Mouse (Mus musculus) left cerebral cortex, adult 18-20 months (tissue): Measurements from ENCODE around the gene Gm2115. TPM values are rescaled to one million over a fixed set of nuclear protein-coding genes. Genes with fewer than 3 reads are reported as not detected.

Experiments
- DNase-seq, 2 experiments: peaks; one replicate each; pipeline ENCODE4 v3.0.0; 2021 to 2022; ENCODE audit warnings: low spot score in 2 of 2, mixed read lengths in 1 of 2
- total RNA-seq, 2 experiments: library from RNA; stranded (reverse); gene quantifications; 2 replicates each; pipeline ENCODE4 v1.2.3; 2021

Gene Gm2115
- total RNA-seq, 2 experiments from 2014 or later = 6.4 to 7.0 TPM

DNA sequence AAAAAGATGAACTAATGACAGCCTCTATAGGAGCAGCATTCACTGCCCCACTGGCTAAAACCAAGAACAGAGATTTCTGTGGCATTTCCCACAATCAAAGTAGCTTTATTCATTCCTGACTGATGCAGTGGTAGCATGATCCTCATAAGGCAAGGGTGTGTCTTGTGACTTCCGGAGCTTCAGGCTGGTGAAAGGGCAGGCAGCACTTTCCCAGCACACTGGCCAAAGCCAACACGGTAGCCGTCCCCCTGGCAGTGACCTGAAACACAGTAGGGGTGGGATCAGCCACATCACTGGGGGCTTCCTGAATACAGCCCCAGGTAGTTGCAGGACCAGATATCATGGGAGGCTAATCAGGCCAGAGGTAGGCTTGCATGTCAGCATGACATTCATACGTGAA is 56.3 kb downstream of the Gm2115 start:
- no peak for DNase-seq

DNA sequence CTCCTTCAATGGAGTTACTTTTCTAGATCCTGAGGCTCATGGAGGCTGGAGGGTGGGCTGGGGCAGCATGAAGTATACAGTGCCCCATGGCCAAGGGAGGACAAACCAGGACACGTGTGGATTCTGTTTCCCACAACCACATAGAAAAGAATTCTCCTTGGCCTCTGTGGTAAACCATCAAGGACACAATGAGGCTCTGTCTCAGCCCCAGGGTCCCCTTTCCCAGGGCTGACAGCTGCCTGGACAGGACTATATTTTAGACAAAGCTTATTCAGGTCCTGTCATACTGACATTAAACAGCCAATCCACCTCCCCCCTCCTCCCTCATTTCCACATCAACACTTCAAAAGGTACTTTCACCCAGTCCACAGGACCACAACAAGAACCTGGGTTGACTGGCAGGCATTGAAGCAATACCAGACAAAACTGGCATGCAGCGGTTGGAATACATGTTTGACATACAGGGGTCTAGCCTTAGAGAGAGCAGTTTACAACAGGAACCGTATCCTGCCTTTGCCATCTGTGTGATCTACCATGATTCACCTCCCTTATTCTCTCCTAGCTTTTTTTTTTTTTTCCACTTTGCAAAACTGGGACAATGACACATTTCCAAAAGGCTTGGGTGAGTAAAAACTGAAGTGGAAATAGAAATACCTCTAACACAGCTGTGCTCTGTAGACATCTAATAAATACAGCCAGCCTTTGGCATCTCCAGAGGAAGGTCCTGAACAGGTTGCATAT is 57.8 kb downstream of the Gm2115 start:
- no peak for DNase-seq

DNA sequence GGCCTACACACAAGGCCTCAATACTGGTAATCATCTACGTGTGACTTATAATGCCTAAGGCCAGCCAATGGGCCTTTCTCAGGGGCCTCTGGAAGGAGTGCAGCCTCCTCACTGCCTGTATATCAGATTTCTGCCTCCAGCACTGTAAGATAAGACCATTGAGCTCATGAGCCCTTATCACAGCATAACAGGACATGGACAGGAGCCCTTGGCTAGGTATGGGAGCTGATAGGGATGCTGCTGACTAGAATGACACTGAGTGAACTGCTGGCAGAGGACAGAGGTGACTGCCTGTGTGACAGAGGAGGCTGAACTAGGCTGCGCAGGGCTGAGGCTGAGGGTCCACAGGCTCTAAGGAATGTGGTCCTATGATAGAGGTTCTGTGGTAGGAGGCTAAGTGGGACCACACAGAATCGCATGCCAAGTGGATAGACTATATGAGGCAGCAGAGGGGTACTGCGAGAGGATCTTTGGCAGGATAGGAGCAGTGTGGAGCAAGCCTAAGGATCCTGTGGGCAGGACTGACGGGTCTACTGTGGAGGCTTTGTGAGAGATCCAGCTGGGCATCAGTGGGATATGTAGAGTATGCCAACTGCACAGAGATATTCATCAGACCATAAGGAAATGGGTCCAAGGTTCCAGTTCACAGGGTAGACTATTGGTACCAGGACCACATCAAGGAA is 58.5 kb downstream of the Gm2115 start:
- no peak for DNase-seq

DNA sequence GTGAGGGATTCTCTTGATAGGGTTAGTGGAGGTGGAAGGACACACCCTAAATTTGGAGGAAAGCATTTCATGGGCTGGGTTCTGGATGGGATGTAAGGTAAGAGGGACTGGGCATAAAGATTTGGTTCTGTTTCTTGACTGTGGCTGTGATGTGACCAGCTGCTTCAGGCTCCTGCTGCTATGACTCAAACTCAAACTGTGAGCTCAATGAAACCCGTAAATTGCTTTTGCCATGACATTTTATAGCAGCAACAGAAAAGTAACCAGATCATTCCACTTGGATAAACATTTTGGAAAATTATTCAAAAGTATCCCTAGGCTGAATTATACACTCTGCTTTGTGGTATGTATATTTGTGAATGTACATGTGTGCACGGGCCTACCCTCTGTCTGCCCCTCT is 61.9 kb downstream of the Gm2115 start:
- DNase-seq = no peak

- no peak for DNase-seq
Measured at GRCm38 (mm10) chr7:84591347-84591746, 62.6 kb downstream of the Gm2115 start.

GRCm38 (mm10) chr7:84594087-84594916 is 65.5 kb downstream of the Gm2115 start:
- peak in 1 of 2 experiments; percentile 31 for DNase-seq

- DNase-seq = no peak
Measured at GRCm38 (mm10) chr7:84594917-84595303, 66.2 kb downstream of the Gm2115 start.

DNA sequence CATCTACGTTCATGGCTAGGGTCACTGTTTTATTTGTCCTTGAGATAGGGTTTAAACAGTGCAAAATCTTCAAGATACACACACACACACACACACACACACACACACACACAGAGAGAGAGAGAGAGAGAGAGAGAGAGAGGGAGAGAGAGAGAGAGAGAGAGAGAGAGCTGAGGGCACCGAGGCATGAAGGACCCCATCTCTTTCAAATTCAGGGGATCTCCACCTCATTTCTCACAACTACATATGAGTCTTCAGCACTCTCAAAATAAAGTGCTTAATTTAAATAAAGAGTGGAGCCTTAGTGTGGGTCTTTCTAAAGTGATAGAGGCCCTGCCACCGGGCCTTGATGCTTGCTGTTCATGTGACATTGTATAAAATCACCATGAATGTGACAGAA is 67.2 kb downstream of the Gm2115 start:
- DNase-seq = no peak

GRCm38 (mm10) chr7:84596633-84597032 is 67.9 kb downstream of the Gm2115 start:
- DNase-seq = no peak

GRCm38 (mm10) chr7:84600631-84601030 is 71.9 kb downstream of the Gm2115 start:
- no peak for DNase-seq

DNA sequence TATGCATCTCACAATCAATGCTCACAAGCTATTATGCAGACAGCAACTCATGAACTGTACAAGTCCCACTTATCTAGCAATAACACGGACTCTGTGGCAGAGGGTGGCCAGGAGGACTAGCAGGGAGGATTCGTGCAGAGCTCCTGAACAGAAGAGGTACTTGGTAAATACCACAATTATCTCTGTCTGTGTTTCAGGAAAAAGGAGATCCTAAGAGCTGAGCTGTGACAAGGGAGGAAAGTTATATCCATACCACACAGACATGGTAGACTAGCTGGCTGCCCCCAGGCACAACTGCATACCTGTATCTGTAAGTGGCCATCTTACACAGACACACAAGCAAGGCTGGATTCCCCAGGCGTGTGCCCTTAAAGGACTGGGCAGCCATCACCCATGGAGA is 72.6 kb downstream of the Gm2115 start:
- DNase-seq = no peak

DNA sequence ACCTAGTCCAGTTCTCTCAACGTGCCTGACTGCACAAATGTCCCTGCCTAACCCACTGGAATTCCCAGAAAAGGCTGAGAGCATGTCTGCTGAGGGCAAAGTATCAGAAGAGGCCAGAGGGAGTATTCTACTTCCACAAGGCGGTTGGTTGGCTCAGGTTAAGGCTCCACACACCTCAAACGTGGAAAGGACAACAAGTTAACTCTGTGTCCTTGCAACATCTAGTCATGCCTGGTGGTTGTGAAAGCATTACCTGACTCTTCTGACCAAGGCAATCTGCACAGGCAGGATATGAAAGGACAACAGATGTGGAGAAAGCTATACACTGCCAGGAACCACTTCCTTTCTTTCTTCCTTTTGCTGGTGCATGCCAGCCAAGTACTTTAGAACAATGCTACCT is 75.7 kb downstream of the Gm2115 start:
- no peak for DNase-seq

DNA sequence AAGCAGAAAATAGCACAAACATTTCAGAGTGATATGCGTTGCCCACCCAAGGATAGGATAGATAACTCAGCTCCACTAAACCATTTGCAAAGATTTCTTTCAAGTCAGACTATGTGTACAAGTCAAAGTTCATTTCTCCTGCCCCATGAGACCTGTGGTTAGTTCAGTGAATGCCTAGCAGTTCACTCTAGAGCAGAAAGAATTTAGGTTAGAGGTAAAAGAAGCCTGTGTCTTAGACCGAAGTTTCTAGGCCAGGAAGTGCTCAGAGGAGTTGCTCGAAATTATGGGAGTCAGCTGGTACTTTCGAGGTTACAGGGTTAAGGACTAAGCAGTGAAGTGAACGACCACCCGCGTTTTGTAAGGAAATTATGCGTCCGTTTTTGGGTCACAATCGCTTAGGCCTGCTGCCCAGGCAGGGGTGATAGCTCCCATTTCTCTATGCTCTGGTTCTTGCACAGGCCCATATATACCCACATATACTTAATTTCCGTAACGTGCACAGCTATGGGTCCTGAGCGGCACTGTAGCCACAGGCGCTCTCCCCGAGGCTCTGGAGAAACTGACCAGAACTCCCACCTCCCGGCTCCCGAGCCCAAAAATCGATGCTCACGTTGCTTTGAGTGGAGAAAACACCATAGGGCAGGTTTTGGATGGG is 76.4 kb downstream of the Gm2115 start:
- DNase-seq = no peak

GRCm38 (mm10) chr7:84605704-84606292 is 77.0 kb downstream of the Gm2115 start:
- DNase-seq = peak; percentile 77 to 81

- DNase-seq = peak; percentile 28 to 32
Measured at GRCm38 (mm10) chr7:84606293-84606749, 77.6 kb downstream of the Gm2115 start, which contains the start of gene Fah. TSS of gene Fah (minus strand) at chr7:84606722.

GRCm38 (mm10) chr7:84611609-84612008 is 82.9 kb downstream of the Gm2115 start:
- DNase-seq = no peak

- DNase-seq = no peak
Measured at GRCm38 (mm10) chr7:84612445-84612844, 83.7 kb downstream of the Gm2115 start.

DNA sequence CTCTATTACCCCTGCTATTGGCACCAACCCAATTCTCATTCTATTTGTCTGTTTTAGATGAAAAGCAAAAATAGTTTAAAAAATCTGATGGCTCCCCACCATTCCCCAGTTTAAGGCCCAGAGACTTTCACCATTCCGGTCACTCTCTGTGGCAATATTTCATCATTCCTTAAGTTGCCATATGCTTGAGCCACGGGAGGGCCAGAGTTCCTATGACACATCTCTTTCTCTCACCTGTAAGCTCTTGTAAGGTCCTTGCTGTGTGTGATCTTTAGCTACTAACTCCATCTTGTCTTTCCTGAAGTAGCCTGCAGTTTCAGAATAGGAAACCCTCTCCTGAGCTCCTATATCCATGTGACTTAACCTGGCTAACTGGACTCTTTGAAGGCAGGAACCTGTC is 90.2 kb downstream of the Gm2115 start:
- DNase-seq = no peak

DNA sequence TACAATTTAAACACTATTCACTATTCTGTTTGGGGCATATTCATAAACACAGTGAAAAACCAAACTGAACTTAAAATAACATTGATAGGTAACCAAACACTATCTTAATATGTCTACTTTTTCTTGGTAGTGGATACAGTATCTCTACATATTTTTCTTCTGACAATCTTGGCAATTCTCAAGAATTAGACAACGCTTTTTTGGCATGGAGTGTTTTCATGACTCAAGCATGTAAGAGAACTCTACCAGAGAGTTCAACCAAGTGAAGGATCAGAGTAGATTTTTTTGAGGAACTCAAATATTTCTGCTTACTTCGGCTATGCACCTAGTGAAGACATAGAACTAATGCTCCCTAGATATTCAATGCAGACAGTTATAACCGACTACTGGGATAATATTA is 92.2 kb downstream of the Gm2115 start:
- no peak for DNase-seq

- DNase-seq = no peak
Measured at GRCm38 (mm10) chr7:84623718-84624117, 95.0 kb downstream of the Gm2115 start.

GRCm38 (mm10) chr7:84631878-84632277 is 103.1 kb downstream of the Gm2115 start:
- DNase-seq = no peak
